Mouse (Mus musculus): ENCODE data around the gene Pla2g4c. TPM values are rescaled to one million over a fixed set of nuclear protein-coding genes. Genes with fewer than 3 reads are reported as not detected.

The Pla2g4c gene
- polyA plus RNA-seq, 1 experiment from 2014 or later: 1.7 TPM

- Histone ChIP-seq H3K4me3 (replicated peaks) (no peak overlapping the region), H3K36me3 (replicated peaks) (peaks cover 96% of the 10 kb centered on the region), H3K4me2 (no peak overlapping the region), H3K27me3 (no peaks in the 10 kb centered on the region), H3K4me1 (no peaks in the 10 kb centered on the region), H3K27ac (no peak overlapping the region), H3K9ac (no peak overlapping the region), H3K9me3 (no peaks in the 10 kb centered on the region)
- ATAC-seq (ENCODE audit: low FRiP score): no peak
- 83% methylated on average over 1 of the region's 1 CpGs for WGBS
Measured at GRCm38 (mm10) chr7:13301643-13302042, 22.8 kb upstream of the Pla2g4c start.

GRCm38 (mm10) chr7:13302780-13303179 is 21.7 kb upstream of the Pla2g4c start:
- no peak overlapping the region for H3K4me3 ChIP-seq (replicated peaks)
- no peaks in the 10 kb centered on the region for H3K9me3 ChIP-seq
- no peak for ATAC-seq (ENCODE audit: low FRiP score)
- no peaks in the 10 kb centered on the region for H3K27me3 ChIP-seq
- 84% methylated on average over 2 of the region's 2 CpGs for WGBS
- H3K4me2 ChIP-seq: no peak overlapping the region
- H3K9ac ChIP-seq: no peak overlapping the region
- peaks cover 95% of the 10 kb centered on the region for H3K36me3 ChIP-seq (replicated peaks)
- no peak overlapping the region for H3K27ac ChIP-seq
- H3K4me1 ChIP-seq: no peaks in the 10 kb centered on the region

GRCm38 (mm10) chr7:13303372-13303771 is 21.1 kb upstream of the Pla2g4c start:
- no peak overlapping the region for H3K4me3 ChIP-seq (replicated peaks)
- ATAC-seq (ENCODE audit: low FRiP score): no peak
- peaks cover 95% of the 10 kb centered on the region for H3K36me3 ChIP-seq (replicated peaks)
- H3K27me3 ChIP-seq: no peaks in the 10 kb centered on the region
- no peak overlapping the region for H3K9ac ChIP-seq
- no peak overlapping the region for H3K4me2 ChIP-seq
- no peaks in the 10 kb centered on the region for H3K9me3 ChIP-seq
- no peak overlapping the region for H3K27ac ChIP-seq
- no peaks in the 10 kb centered on the region for H3K4me1 ChIP-seq

- Histone ChIP-seq H3K4me1 (no peaks in the 10 kb centered on the region), H3K4me2 (no peak overlapping the region), H3K27ac (no peak overlapping the region), H3K4me3 (replicated peaks) (no peak overlapping the region), H3K9me3 (no peaks in the 10 kb centered on the region), H3K36me3 (replicated peaks) (peaks cover 94% of the 10 kb centered on the region), H3K9ac (no peak overlapping the region), H3K27me3 (no peaks in the 10 kb centered on the region)
- WGBS: 96% methylated on average over 2 of the region's 2 CpGs
- ATAC-seq (ENCODE audit: low FRiP score): no peak
Measured at GRCm38 (mm10) chr7:13309407-13309806, 15.0 kb upstream of the Pla2g4c start.

DNA sequence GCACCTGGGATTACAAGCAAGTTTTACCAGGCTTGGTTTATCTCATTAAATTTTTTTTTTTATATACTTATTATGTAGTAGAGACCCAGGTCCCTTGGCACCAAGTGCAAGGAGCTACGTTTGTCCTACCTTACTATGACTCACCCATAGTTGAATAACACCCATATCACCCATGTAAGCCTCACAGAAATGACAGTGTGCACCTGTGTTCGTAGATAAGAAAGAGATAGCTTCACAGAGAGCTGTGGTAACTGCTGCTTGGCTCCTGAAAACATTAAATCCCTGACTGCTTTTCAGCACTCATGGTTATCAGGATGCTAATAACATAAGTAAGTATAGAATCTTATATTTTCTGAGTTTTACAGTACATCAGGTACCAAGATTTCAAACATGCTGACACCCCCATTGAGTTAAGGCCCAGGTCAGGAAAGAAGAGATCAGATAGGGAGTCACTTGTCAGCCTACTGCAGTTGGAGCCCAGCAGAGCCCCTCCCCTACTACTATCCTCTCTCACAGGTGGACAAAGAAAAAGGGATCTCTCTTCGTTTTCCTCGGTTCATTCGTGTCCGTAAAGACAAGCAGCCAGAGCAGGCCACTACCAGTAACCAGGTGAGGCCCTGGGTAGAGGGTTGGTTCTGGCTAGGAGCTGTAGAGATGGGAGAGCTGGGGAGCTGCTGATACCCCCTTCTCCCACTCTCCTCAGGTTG is 13.8 kb upstream of the Pla2g4c start:
- Histone ChIP-seq H3K4me2 (no peak overlapping the region), H3K4me3 (replicated peaks) (no peak overlapping the region), H3K27ac (no peak overlapping the region), H3K9me3 (no peaks in the 10 kb centered on the region), H3K9ac (no peak overlapping the region), H3K27me3 (no peaks in the 10 kb centered on the region), H3K4me1 (no peaks in the 10 kb centered on the region), H3K36me3 (replicated peaks) (peaks cover 87% of the 10 kb centered on the region)
- ATAC-seq (ENCODE audit: low FRiP score): no peak
- WGBS: 93% methylated on average over 6 of the region's 6 CpGs

- peaks cover 80% of the 10 kb centered on the region for H3K36me3 ChIP-seq (replicated peaks)
- H3K27ac ChIP-seq: no peak overlapping the region
- H3K9ac ChIP-seq: no peak overlapping the region
- H3K4me3 ChIP-seq (replicated peaks): no peak overlapping the region
- ATAC-seq (ENCODE audit: low FRiP score): no peak
- WGBS: 91% methylated on average over 4 of the region's 4 CpGs
- no peaks in the 10 kb centered on the region for H3K4me1 ChIP-seq
- no peaks in the 10 kb centered on the region for H3K9me3 ChIP-seq
- no peak overlapping the region for H3K4me2 ChIP-seq
- no peaks in the 10 kb centered on the region for H3K27me3 ChIP-seq
Measured at GRCm38 (mm10) chr7:13311401-13311800, 13.1 kb upstream of the Pla2g4c start.

DNA sequence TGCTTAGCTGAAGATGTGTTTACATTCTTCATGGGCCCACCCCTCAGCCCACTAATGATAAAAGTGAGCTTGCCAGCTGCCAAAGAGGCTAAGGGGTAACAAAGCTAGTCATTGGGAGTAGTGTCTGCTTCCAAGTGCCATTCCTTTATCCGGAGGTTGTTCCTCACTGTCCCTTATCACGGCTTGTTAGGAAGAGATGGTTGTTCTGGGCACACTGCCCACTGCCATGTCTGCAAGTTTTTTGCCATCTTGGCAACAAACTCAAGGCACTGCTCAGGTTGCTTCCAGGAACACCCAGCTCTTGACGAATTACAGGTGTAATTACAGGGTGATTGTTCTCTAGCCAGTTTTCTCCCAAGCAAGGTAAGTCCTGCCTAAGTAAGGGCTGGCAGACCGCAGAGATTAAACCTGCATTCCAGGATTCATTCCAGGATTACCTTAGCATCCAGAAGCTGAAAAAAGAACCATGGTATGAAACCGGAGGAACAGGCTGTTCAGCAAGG is 10.3 kb upstream of the Pla2g4c start:
- H3K27ac ChIP-seq: no peak overlapping the region
- no peaks in the 10 kb centered on the region for H3K27me3 ChIP-seq
- no peak overlapping the region for H3K4me3 ChIP-seq (replicated peaks)
- H3K36me3 ChIP-seq (replicated peaks): peaks cover 53% of the 10 kb centered on the region
- 89% methylated on average over 5 of the region's 5 CpGs for WGBS
- no peaks in the 10 kb centered on the region for H3K4me1 ChIP-seq
- no peak overlapping the region for H3K9ac ChIP-seq
- ATAC-seq (ENCODE audit: low FRiP score): no peak
- no peaks in the 10 kb centered on the region for H3K9me3 ChIP-seq
- no peak overlapping the region for H3K4me2 ChIP-seq

DNA sequence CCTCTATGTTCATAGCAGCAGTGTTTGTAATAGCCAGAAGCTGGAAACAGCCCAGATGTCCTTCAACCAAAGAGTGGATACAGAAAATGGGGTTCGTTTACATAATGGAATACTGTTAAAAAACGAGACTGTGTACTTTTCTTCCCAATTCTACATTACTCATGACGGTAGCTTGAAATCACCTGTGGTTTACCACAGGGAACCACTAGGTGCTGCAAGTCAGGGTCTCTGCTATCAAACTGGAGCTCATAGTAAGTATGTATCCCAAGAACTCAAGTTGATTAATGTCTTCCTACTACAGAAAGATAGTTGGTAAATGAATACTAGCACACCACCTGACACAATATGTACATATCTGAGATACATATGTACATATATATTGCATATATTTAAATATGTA is 3.0 kb upstream of the Pla2g4c start:
- no peaks in the 10 kb centered on the region for H3K9me3 ChIP-seq
- 94% methylated on average over 3 of the region's 3 CpGs for WGBS
- no peak overlapping the region for H3K4me3 ChIP-seq (replicated peaks)
- no peaks in the 10 kb centered on the region for H3K4me1 ChIP-seq
- H3K36me3 ChIP-seq (replicated peaks): no peaks in the 10 kb centered on the region
- no peak overlapping the region for H3K4me2 ChIP-seq
- no peak overlapping the region for H3K9ac ChIP-seq
- H3K27ac ChIP-seq: no peak overlapping the region
- ATAC-seq (ENCODE audit: low FRiP score): no peak
- H3K27me3 ChIP-seq: no peaks in the 10 kb centered on the region

DNA sequence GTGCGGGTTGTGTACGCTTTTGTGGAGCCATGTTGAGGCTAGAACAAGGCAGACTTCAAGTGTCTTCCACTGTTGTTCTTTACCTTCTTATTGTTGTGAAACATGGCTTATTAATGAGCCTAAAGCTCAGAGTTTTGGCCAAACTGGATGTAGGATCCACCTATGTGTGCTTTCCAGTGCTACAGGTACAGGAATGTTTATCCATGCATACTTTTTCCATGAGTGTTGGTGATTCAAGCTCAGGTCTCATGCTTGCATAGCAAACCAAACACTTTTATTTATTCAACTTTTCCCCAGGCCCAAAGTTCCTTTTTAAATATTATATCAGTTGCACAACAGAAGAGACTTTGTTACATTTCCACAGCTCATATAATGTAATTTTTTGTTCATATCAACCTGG is 6.1 kb downstream of the Pla2g4c start:
- Histone ChIP-seq H3K27me3 (no peaks in the 10 kb centered on the region), H3K9ac (no peak overlapping the region), H3K36me3 (replicated peaks) (peaks cover 19% of the 10 kb centered on the region), H3K4me2 (no peak overlapping the region), H3K27ac (no peak overlapping the region), H3K9me3 (no peaks in the 10 kb centered on the region), H3K4me1 (no peaks in the 10 kb centered on the region), H3K4me3 (replicated peaks) (no peak overlapping the region)
- ATAC-seq (ENCODE audit: low FRiP score): no peak
- 98% methylated on average over 2 of the region's 2 CpGs for WGBS

DNA sequence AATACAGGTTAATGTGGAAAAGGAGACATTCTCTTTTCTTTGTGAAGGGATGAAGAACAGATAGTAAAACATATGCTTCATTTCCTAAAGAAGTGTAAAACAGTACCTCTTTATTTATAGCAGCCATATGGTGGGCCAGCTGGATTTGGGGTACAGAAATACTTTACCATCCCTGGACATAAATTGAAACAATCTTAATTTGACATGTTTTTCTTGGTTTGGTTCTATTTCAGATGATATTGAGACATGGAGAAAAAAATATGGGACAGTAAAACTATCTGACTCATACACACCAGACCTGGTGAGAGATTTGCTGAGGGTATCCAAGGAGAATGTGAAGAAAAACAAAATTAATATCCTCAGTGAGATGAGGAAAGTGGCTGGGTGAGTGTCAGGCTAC is 31.5 kb downstream of the Pla2g4c start:
- Histone ChIP-seq H3K4me1 (no peaks in the 10 kb centered on the region), H3K27me3 (no peaks in the 10 kb centered on the region), H3K9ac (no peak overlapping the region), H3K4me2 (no peak overlapping the region), H3K4me3 (replicated peaks) (no peak overlapping the region), H3K36me3 (replicated peaks) (peaks cover 51% of the 10 kb centered on the region), H3K27ac (no peak overlapping the region), H3K9me3 (peaks cover 8% of the 10 kb centered on the region)
- no peak for ATAC-seq (ENCODE audit: low FRiP score)

GRCm38 (mm10) chr7:13380588-13380987 is 56.1 kb downstream of the Pla2g4c start:
- H3K4me3 ChIP-seq (replicated peaks): no peak overlapping the region
- no peak for ATAC-seq (ENCODE audit: low FRiP score)
- H3K9ac ChIP-seq: no peak overlapping the region
- H3K4me2 ChIP-seq: no peak overlapping the region
- no peaks in the 10 kb centered on the region for H3K36me3 ChIP-seq (replicated peaks)
- WGBS: 86% methylated on average over 2 of the region's 2 CpGs
- no peaks in the 10 kb centered on the region for H3K27me3 ChIP-seq
- H3K4me1 ChIP-seq: no peaks in the 10 kb centered on the region
- no peak overlapping the region for H3K27ac ChIP-seq
- H3K9me3 ChIP-seq: 0 out of 2 replicates have a peak, but pooled peaks cover 3% of the 10 kb centered on the region

GRCm38 (mm10) chr7:13397832-13398231 is 73.4 kb downstream of the Pla2g4c start, which contains the start of gene Cabp5:
Gene Cabp5 (plus strand): TSS chr7:13398132.
- WGBS: 87% methylated on average over 1 of the region's 1 CpGs
- H3K9ac ChIP-seq: no peak within 1 kb of the TSS
- no peak within 1 kb of the TSS for H3K4me2 ChIP-seq
- H3K27ac ChIP-seq: no peak within 1 kb of the TSS
- H3K9me3 ChIP-seq: no peaks in the 10 kb centered on the region
- ATAC-seq (ENCODE audit: low FRiP score): no peak
- no peaks in the 10 kb centered on the region for H3K27me3 ChIP-seq
- H3K4me3 ChIP-seq (replicated peaks): no peak within 1 kb of the TSS
- no peaks in the 10 kb centered on the region for H3K4me1 ChIP-seq
- no peaks in the 10 kb centered on the region for H3K36me3 ChIP-seq (replicated peaks)

Data from forebrain, embryonic 12.5 days (tissue).